Mouse (Mus musculus) CH12.LX (cell line): ENCODE data around the gene Dnm1.

Source experiments
- CTCF ChIP-seq, 2 experiments: IDR thresholded peaks in 1 of 2; conservative IDR thresholded peaks in 1 of 2; 2 replicates each; pipeline ENCODE4 v1.5.1; 2011 to 2012; ENCODE audit warnings: low read depth in 2 of 2, low read length in 2 of 2, improper control_type of control experiment in 1 of 2, inconsistent platforms in 1 of 2, mild to moderate bottlenecking in 1 of 2, moderate library complexity in 1 of 2
- JUND ChIP-seq: conservative IDR thresholded peaks from 2 replicates; pipeline ENCODE4 v1.6.1; 2011; ENCODE audit warnings: low read depth, low read length, improper control_type of control experiment
- POLR2A ChIP-seq: IDR thresholded peaks from 2 replicates; pipeline ENCODE4 v1.6.1; 2011; ENCODE audit warnings: low read depth, mild to moderate bottlenecking, improper control_type of control experiment, low read length
- ZC3H11A ChIP-seq: IDR thresholded peaks from 2 replicates; pipeline ENCODE4 v1.6.1; 2012; ENCODE audit warnings: low read depth, mild to moderate bottlenecking, inconsistent platforms, low read length, improper control_type of control experiment

GRCm38 (mm10) chr2:32316887-32317656 is 36.1 kb downstream of the Dnm1 start:
- TF ChIP-seq CTCF (conservative IDR thresholded peaks at IDR 0.05 in 1 of 2, IDR thresholded peaks at IDR 0.05 in 1 of 2; ENCODE audit: low read depth in 2 of 2, low read length in 2 of 2) = no peak
- TF ChIP-seq POLR2A = no peak
- TF ChIP-seq ZC3H11A = no peak
- no peak for TF ChIP-seq JUND
